In the genomic region with DNA sequence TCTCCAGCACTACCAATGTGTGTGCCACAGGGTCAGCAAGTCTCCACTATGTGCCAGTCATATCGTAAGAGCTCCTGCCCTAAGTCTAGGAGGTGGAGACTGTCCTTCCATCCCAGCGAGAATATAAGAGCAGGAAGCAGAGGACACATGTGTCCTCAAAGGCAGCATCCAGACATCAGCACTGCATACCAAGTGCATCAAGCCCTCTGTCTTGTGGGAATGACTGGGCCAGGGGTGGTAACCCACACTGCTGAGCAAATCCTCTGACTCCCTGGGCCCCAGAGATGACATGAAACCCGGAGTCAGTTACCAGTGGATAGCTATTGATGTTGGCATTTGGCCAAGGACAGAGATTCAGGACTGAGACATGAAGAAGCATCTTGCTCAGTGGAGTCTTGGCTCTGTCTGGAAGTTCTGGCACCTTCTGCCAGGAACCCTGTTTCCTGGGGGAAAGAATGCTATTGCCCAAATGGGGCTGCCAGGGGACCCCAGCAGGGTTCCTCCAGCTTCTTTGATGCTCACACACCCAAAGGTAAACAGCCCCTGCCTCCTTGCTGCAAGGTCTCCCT, we compare ENCODE assay signal across 24 mouse cellular contexts.
DNase-seq lines count a peak whose midpoint lies in the region; ATAC-seq and TF ChIP-seq lines count a peak whose summit lies in the region.
"Had no signal": no experiment of that assay in that cellular context is flagged by ENCODE, and none has a peak within 500 bp of the region (broad histone marks: within the 10 kb centered on the region; RNA-seq: fewer than 3 reads in every experiment).

No protein-coding gene starts in this region.

- 70% methylated on average over 3 of the region's 3 CpGs for WGBS in hindbrain, embryonic 14.5 days
- 77% methylated on average over 3 of the region's 3 CpGs for WGBS in hindbrain, embryonic 11.5 days
- WGBS in midbrain, embryonic 14.5 days, result 71% methylated on average over 3 of the region's 3 CpGs
- 65% methylated on average over 3 of the region's 3 CpGs for WGBS in midbrain, embryonic 16.5 days

- no peak for TF ChIP-seq POLR2A in myocyte (IDR thresholded peaks at IDR 0.05; ENCODE audit: insufficient read length, low read depth)

- no peak for ATAC-seq in hindbrain, embryonic 14.5 days (ENCODE audit: low FRiP score)
- ATAC-seq in hindbrain, embryonic 11.5 days (ENCODE audit: low FRiP score), result no peak
- no peak for ATAC-seq in midbrain, embryonic 14.5 days (ENCODE audit: low FRiP score, low TSS enrichment)
- ATAC-seq in midbrain, embryonic 16.5 days, result no peak
- ATAC-seq: CD4-positive, CD25-positive, alpha-beta regulatory T cell, adult 4 months; liver, embryonic 12.5 days had no signal

- H3K36me3 ChIP-seq in hindbrain, embryonic 14.5 days (replicated peaks; ENCODE audit: control insufficient read depth, insufficient read depth), result no peaks in the 10 kb centered on the region
- no peaks in the 10 kb centered on the region for H3K36me3 ChIP-seq in hindbrain, embryonic 11.5 days (ENCODE audit: control insufficient read depth, insufficient read depth, low read length)
- H3K36me3 ChIP-seq in midbrain, embryonic 14.5 days (ENCODE audit: control insufficient read depth, insufficient read depth, low read length), result no peaks in the 10 kb centered on the region
- H3K36me3 ChIP-seq in midbrain, embryonic 16.5 days (ENCODE audit: control insufficient read depth, insufficient read depth, low read length), result no peaks in the 10 kb centered on the region
- no peaks in the 10 kb centered on the region for H3K36me3 ChIP-seq in myocyte (ENCODE audit: control insufficient read depth, insufficient read depth)
- H3K36me3 ChIP-seq: forebrain, embryonic 10.5 days; kidney, embryonic 15.5 days; limb, embryonic 12.5 days; liver, embryonic 12.5 days; midbrain, embryonic 12.5 days had no signal

- H3K4me2 ChIP-seq in hindbrain, embryonic 14.5 days (replicated peaks), result no peak overlapping the region
- H3K4me2 ChIP-seq in hindbrain, embryonic 11.5 days (replicated peaks; ENCODE audit: low read depth, low read length), result no peak overlapping the region
- no peak overlapping the region for H3K4me2 ChIP-seq in midbrain, embryonic 14.5 days (ENCODE audit: low read length)
- no peak overlapping the region for H3K4me2 ChIP-seq in midbrain, embryonic 16.5 days (ENCODE audit: low read length)
- peak overlapping the region; percentile 36 for H3K4me2 ChIP-seq in myocyte (ENCODE audit: low read depth)
- H3K4me2 ChIP-seq: kidney, embryonic 15.5 days; limb, embryonic 12.5 days; liver, embryonic 12.5 days; midbrain, embryonic 12.5 days had no signal

- H3K27me3 ChIP-seq in hindbrain, embryonic 14.5 days (ENCODE audit: control insufficient read depth, insufficient read depth, low read length), result no peaks in the 10 kb centered on the region
- H3K27me3 ChIP-seq in hindbrain, embryonic 11.5 days (ENCODE audit: control insufficient read depth, insufficient read depth, low read length), result no peaks in the 10 kb centered on the region
- no peaks in the 10 kb centered on the region for H3K27me3 ChIP-seq in midbrain, embryonic 14.5 days (ENCODE audit: control insufficient read depth, insufficient read depth, low read length)
- no peaks in the 10 kb centered on the region for H3K27me3 ChIP-seq in midbrain, embryonic 16.5 days (ENCODE audit: control insufficient read depth, insufficient read depth, low read depth, low read length)
- H3K27me3 ChIP-seq in myocyte (ENCODE audit: control insufficient read depth, insufficient read depth, insufficient read length), result no peaks in the 10 kb centered on the region
- H3K27me3 ChIP-seq: kidney, embryonic 15.5 days; limb, embryonic 12.5 days; liver, embryonic 12.5 days; midbrain, embryonic 12.5 days had no signal

- peak; percentile 27 for DNase-seq in adrenal gland, adult 2 months
- no peak for DNase-seq in adrenal gland, adult 8-10 months
- peak; percentile 25 for DNase-seq in hindbrain, embryonic 14.5 days (ENCODE audit: low spot score)
- DNase-seq in hindbrain, embryonic 11.5 days (ENCODE audit: low spot score), result no peak
- peak; percentile 23 for DNase-seq in midbrain, embryonic 14.5 days
- no peak for DNase-seq in right cerebral cortex, postnatal 36 days (ENCODE audit: low spot score in 2 of 2)
- DNase-seq: adrenal gland, postnatal 25 days; cerebellum, postnatal 25 days; embryo, embryonic 11 days; gastrocnemius, postnatal 36 days; kidney, adult 11 months; lung, adult 18-20 months; lung, postnatal 10 days; right cerebral cortex, postnatal 4 days; thymus, postnatal 14 days had no signal

- H3K4me1 ChIP-seq in hindbrain, embryonic 14.5 days (replicated peaks; ENCODE audit: control insufficient read depth, insufficient read depth, low read length), result no peaks in the 10 kb centered on the region
- no peaks in the 10 kb centered on the region for H3K4me1 ChIP-seq in hindbrain, embryonic 11.5 days (replicated peaks; ENCODE audit: control insufficient read depth, insufficient read depth, low read length)
- H3K4me1 ChIP-seq in midbrain, embryonic 14.5 days (ENCODE audit: control insufficient read depth, insufficient read depth, low read length), result no peaks in the 10 kb centered on the region
- H3K4me1 ChIP-seq in midbrain, embryonic 16.5 days (ENCODE audit: control insufficient read depth, insufficient read depth, low read length), result no peaks in the 10 kb centered on the region
- H3K4me1 ChIP-seq: limb, embryonic 12.5 days; liver, embryonic 12.5 days had no signal

- H3K27ac ChIP-seq in hindbrain, embryonic 14.5 days, result no peak overlapping the region
- H3K27ac ChIP-seq in hindbrain, embryonic 11.5 days (ENCODE audit: low read depth, low read length), result no peak overlapping the region
- H3K27ac ChIP-seq in midbrain, embryonic 14.5 days (replicated peaks; ENCODE audit: low read depth, low read length), result no peak overlapping the region
- H3K27ac ChIP-seq in midbrain, embryonic 16.5 days (ENCODE audit: low read length), result no peak overlapping the region
- H3K27ac ChIP-seq: forebrain, embryonic 10.5 days; kidney, embryonic 15.5 days; layer of hippocampus, adult 2 months; limb, embryonic 12.5 days; liver, embryonic 12.5 days; midbrain, embryonic 12.5 days had no signal

- H3ac ChIP-seq in myocyte (ENCODE audit: control insufficient read depth, insufficient read length), result no peak overlapping the region

- no peak overlapping the region for H3K4me3 ChIP-seq in hindbrain, embryonic 14.5 days (replicated peaks; ENCODE audit: low read length)
- no peak overlapping the region for H3K4me3 ChIP-seq in hindbrain, embryonic 11.5 days (ENCODE audit: low read depth, low read length)
- H3K4me3 ChIP-seq in midbrain, embryonic 14.5 days (replicated peaks; ENCODE audit: low read depth, low read length), result no peak overlapping the region
- H3K4me3 ChIP-seq in midbrain, embryonic 16.5 days (ENCODE audit: low read depth, low read length), result no peak overlapping the region
- H3K4me3 ChIP-seq in myocyte, result no peak overlapping the region
- H3K4me3 ChIP-seq: forebrain, embryonic 10.5 days; kidney, embryonic 15.5 days; layer of hippocampus, adult 2 months; limb, embryonic 12.5 days; liver, embryonic 12.5 days; midbrain, embryonic 12.5 days had no signal

- peaks cover 7% of the 10 kb centered on the region; the same call in 1 of the 2 replicates for H3K9me3 ChIP-seq in hindbrain, embryonic 14.5 days (ENCODE audit: control insufficient read depth, low read length)
- no peaks in the 10 kb centered on the region for H3K9me3 ChIP-seq in hindbrain, embryonic 11.5 days (ENCODE audit: control insufficient read depth, low read length)
- H3K9me3 ChIP-seq in midbrain, embryonic 14.5 days (ENCODE audit: control insufficient read depth, low read length), result peaks cover 10% of the 10 kb centered on the region; the same call in 1 of the 2 replicates
- peaks cover 9% of the 10 kb centered on the region; the same call in 1 of the 2 replicates for H3K9me3 ChIP-seq in midbrain, embryonic 16.5 days (replicated peaks; ENCODE audit: control insufficient read depth, low read length, poor library complexity, severe bottlenecking)
- H3K9me3 ChIP-seq: liver, embryonic 12.5 days had no signal

- no peaks in the 10 kb centered on the region for H3K79me2 ChIP-seq in myocyte (ENCODE audit: control insufficient read depth, insufficient read depth)

- no peak overlapping the region for H3K9ac ChIP-seq in hindbrain, embryonic 14.5 days
- no peak overlapping the region for H3K9ac ChIP-seq in hindbrain, embryonic 11.5 days (ENCODE audit: low read depth, low read length)
- no peak overlapping the region for H3K9ac ChIP-seq in midbrain, embryonic 14.5 days (replicated peaks; ENCODE audit: low read length)
- H3K9ac ChIP-seq in midbrain, embryonic 16.5 days (ENCODE audit: low read depth, low read length), result no peak overlapping the region
- H3K9ac ChIP-seq: kidney, embryonic 15.5 days; limb, embryonic 12.5 days; liver, embryonic 12.5 days; midbrain, embryonic 12.5 days had no signal

TF ChIP-seq in myocyte, 11 proteins besides CTCF, POLR2A, EP300 and RAD21:
- TF ChIP-seq CEBPB (IDR thresholded peaks at IDR 0.05; ENCODE audit: insufficient read depth, poor library complexity, severe bottlenecking), result no peak
- no peak for TF ChIP-seq MAX (IDR thresholded peaks at IDR 0.05; ENCODE audit: low read depth)
- TF ChIP-seq MYOG (IDR thresholded peaks at IDR 0.05; ENCODE audit: control insufficient read depth in 1 of 3, insufficient read depth in 1 of 3, insufficient read length in 2 of 3, low read depth in 2 of 3), result no peak
- TF ChIP-seq POLR2AphosphoS2 (IDR thresholded peaks at IDR 0.05; ENCODE audit: insufficient read length, low read depth), result no peak
- no peak for TF ChIP-seq SRF (IDR thresholded peaks at IDR 0.05; ENCODE audit: control insufficient read depth, insufficient read length, low read depth)
- TF ChIP-seq TCF12 (IDR thresholded peaks at IDR 0.05; ENCODE audit: insufficient read depth, poor library complexity, severe bottlenecking), result no peak
- TF ChIP-seq TCF3 (IDR thresholded peaks at IDR 0.05; ENCODE audit: insufficient read length, low read depth), result no peak

Comparison
In these comparisons a context has a peak if more than half of its experiments do, and no peak if none do; other contexts are left out.
1. DNase-seq: peak in adrenal gland, adult 2 months (single experiment), hindbrain, embryonic 14.5 days (single experiment) and midbrain, embryonic 14.5 days (single experiment); none in adrenal gland, adult 8-10 months (single experiment), hindbrain, embryonic 11.5 days (single experiment) and right cerebral cortex, postnatal 36 days (0 of 2).